Mouse (Mus musculus) spleen, adult 2 months (tissue): ENCODE results near the gene Mmaa. TPM values are rescaled to one million over a fixed set of nuclear protein-coding genes. Genes with fewer than 3 reads are reported as not detected.

Source experiments
- DNase-seq, 2 experiments: peaks; one replicate each; pipeline versions ENCODE4 v3.0.0 to v3.0.0-alpha.2; 2012 to 2021; ENCODE audit warnings: low spot score in 2 of 2, low read depth in 1 of 2
- H3K27ac ChIP-seq: fragments of 200-500 bp; 2 replicates; pipeline ENCODE4 v1.5.1; 2012; ENCODE audit warnings: low read length, inconsistent platforms; ENCODE audit not compliant: insufficient read depth
- H3K27me3 ChIP-seq: fragments of 200-500 bp; 2 replicates; pipeline ENCODE4 v1.6.1; 2012; ENCODE audit warnings: mild to moderate bottlenecking, moderate library complexity, low read length, inconsistent platforms; ENCODE audit not compliant: control insufficient read depth, insufficient read depth
- H3K36me3 ChIP-seq: fragments of 200-500 bp; 2 replicates; pipeline ENCODE4 v1.6.1; 2012; ENCODE audit warnings: mild to moderate bottlenecking, low read length, inconsistent platforms; ENCODE audit not compliant: control insufficient read depth, insufficient read depth
- H3K4me1 ChIP-seq: fragments of 200-500 bp; 2 replicates; pipeline ENCODE4 v1.6.1; 2011; ENCODE audit warnings: inconsistent platforms; ENCODE audit not compliant: control insufficient read depth, insufficient read depth, insufficient read length
- H3K4me3 ChIP-seq: fragments of 200-500 bp; 2 replicates; pipeline ENCODE4 v1.5.1; 2011; ENCODE audit warnings: mild to moderate bottlenecking, inconsistent platforms; ENCODE audit not compliant: insufficient read depth, insufficient read length; ENCODE audit errors: extremely low read depth
- CTCF ChIP-seq: fragments of 200-500 bp; IDR thresholded peaks from 2 replicates; pipeline ENCODE4 v1.5.1; 2011; ENCODE audit warnings: mild to moderate bottlenecking, inconsistent platforms; ENCODE audit not compliant: insufficient read depth, insufficient read length, insufficient replicate concordance; ENCODE audit errors: extremely low read depth
- POLR2A ChIP-seq: fragments of 200-500 bp; IDR thresholded peaks from 2 replicates; pipeline ENCODE4 v1.6.1; 2011; ENCODE audit warnings: low read depth, low read length, inconsistent platforms
- WGBS: fragments of 180-500 bp; shearing (Covaris S2); methylation state at CpG from one replicate; pipeline ENCODE4 v1.1.7; 2018; 5-methylcytosine and 5-hydroxymethylcytosine counted together
- polyA plus RNA-seq: library from polyadenylated mRNA; depleted of rRNA; stranded (reverse); fragments of >200 nt; gene quantifications from 2 replicates; pipeline ENCODE4 v1.2.3, GENCODE M21; 2012

The Mmaa gene
- polyA plus RNA-seq, 1 experiment, result 2.4 TPM

DNA sequence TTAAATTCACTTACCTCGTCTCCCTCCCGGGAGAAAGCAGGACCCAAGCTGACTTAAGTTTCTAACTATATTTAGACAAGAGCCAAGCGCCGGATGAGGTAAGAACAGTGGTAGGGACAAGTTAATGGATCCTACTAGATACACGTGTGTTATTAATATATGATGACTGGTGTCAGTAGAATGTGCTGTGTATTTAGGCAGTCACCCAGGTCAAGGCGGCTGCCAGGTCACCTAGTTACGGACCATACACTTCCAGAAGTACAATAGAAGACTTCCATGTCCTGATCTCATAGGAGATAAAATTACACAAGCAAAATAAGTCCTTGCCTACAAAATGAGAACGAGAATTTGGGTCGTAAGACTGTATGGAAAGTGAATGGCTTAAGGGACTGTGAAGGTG lies 36.3 kb upstream of the Mmaa start:
- TF ChIP-seq POLR2A, result no peak
- no peak for TF ChIP-seq CTCF
- H3K4me1 ChIP-seq, result no peaks in the 10 kb centered on the region
- H3K27me3 ChIP-seq, result 0 out of 2 replicates have a peak, but pooled peaks cover 2% of the 10 kb centered on the region
- no peaks in the 10 kb centered on the region for H3K36me3 ChIP-seq
- WGBS, result 91% methylated on average over 9 of the region's 9 CpGs
- H3K27ac ChIP-seq, result no peak overlapping the region
- no peak overlapping the region for H3K4me3 ChIP-seq
- no peak for DNase-seq

DNA sequence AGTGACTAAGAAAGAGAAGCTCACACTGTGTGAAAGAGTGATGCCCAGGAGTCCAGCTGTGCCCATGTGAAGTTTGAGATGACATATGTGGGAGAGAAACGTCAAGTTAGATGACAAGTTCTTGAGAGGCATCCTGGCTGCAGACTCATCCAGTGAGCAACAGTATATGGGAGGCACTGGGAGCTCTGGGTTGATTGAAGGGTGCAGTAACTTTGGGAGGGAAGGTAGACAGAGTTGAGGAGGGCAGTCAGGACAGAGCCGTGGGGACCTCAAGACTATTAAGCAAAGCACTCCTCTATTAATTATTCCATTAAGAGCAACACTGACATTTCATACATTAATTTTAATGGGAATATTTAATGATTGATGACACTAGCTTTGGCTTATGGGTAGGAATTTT lies 35.0 kb upstream of the Mmaa start:
- Histone ChIP-seq H3K4me3 (no peak overlapping the region), H3K27ac (no peak overlapping the region), H3K4me1 (no peaks in the 10 kb centered on the region), H3K36me3 (no peaks in the 10 kb centered on the region), H3K27me3 (0 out of 2 replicates have a peak, but pooled peaks cover 2% of the 10 kb centered on the region)
- 81% methylated on average over 2 of the region's 2 CpGs for WGBS
- TF ChIP-seq POLR2A, result no peak
- TF ChIP-seq CTCF, result no peak
- DNase-seq, result no peak

DNA sequence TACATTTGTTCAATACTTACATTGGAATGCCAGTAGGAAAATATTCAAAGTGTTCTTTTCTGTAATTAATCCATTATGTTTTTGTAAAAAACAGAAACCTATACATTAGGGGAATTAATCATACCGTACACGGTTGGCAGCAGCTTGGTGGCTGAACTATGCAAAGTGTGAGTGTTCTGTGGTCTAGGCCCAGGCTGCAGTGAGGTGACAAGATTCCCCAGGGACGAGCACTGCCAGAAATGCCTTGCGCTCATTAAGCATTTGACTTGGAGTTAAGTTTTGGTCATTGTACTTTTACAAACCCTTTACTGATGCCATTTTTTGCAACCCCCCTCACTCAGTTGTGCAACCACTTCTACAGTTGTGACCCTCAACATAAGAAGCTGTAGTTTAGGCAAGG lies 34.4 kb upstream of the Mmaa start:
- H3K36me3 ChIP-seq, result no peaks in the 10 kb centered on the region
- 44% methylated on average over 4 of the region's 4 CpGs for WGBS
- TF ChIP-seq POLR2A (no peak), CTCF (no peak)
- peak; percentile 23 to 32 for DNase-seq
- H3K27ac ChIP-seq, result no peak overlapping the region
- no peaks in the 10 kb centered on the region; the same call in 1 of the 2 replicates for H3K4me1 ChIP-seq
- H3K27me3 ChIP-seq, result 0 out of 2 replicates have a peak, but pooled peaks cover 2% of the 10 kb centered on the region
- no peak overlapping the region for H3K4me3 ChIP-seq

DNA sequence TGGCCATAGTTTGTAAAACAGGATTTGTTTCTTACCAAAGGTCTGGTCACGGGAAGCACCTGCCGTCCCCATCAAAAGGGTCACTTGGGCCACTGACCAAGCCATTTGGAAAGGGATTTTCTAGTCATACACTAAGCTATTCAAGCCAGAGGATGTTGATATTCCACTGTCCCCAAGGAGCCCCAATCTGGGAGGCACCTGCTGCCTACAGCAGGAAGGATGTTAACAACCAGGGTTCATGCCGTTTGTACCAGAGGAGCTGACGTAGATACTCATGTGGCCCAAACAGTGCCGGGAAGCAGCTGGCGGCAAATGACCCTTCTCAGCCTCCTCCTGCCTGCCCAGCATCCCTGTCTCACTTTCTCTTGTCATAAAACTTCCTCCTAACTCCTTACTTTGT lies 30.8 kb upstream of the Mmaa start:
- no peaks in the 10 kb centered on the region; the same call in 1 of the 2 replicates for H3K4me1 ChIP-seq
- no peak for DNase-seq
- no peak overlapping the region for H3K27ac ChIP-seq
- H3K27me3 ChIP-seq, result no peaks in the 10 kb centered on the region
- no peak for TF ChIP-seq CTCF
- TF ChIP-seq POLR2A, result no peak
- WGBS, result 86% methylated on average over 6 of the region's 6 CpGs
- no peaks in the 10 kb centered on the region for H3K36me3 ChIP-seq
- H3K4me3 ChIP-seq, result no peak overlapping the region

DNA sequence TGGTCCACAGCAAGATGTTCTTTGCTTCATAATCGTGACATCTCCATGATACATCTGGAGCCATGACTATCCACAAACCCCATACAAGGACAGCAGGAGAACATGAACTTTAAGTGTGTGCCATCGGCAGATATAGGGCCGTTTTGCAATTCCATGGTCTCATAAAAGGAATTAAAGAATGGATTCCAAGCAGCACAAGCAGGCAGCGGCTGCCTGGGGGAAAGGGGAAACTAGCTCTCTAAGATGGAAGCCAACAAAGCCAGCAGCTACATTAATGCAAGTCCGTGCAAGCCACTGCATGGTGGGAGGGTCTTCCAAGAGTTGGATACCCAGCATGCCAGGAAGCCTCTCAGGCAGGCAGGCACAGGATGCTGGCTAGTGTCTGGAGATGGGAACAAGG lies 30.2 kb upstream of the Mmaa start:
- TF ChIP-seq POLR2A (no peak), CTCF (no peak)
- 86% methylated on average over 5 of the region's 5 CpGs for WGBS
- no peaks in the 10 kb centered on the region for H3K27me3 ChIP-seq
- no peaks in the 10 kb centered on the region; the same call in 1 of the 2 replicates for H3K4me1 ChIP-seq
- no peak overlapping the region for H3K27ac ChIP-seq
- H3K36me3 ChIP-seq, result no peaks in the 10 kb centered on the region
- DNase-seq, result no peak
- H3K4me3 ChIP-seq, result no peak overlapping the region

DNA sequence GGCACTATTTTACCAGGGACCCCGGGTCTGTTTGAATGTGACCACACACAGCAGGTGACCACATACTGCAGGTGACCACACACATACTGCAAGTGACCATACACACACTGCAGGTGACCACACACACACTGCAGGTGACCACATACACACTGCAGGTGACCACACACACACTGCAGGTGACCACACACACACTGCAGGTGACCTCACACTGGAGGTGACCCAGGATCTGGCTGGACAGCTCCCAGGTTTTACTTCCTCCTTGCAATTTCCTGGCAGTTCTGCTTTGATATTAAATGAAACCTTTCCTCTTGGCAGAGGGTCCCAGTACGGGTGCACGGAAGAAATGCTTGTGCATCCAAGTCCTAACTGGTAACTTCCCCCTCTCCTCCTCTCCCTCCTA lies 29.3 kb upstream of the Mmaa start:
- TF ChIP-seq POLR2A (no peak), CTCF (no peak)
- WGBS, result 31% methylated on average over 3 of the region's 3 CpGs
- Histone ChIP-seq H3K4me1 (no peaks in the 10 kb centered on the region; the same call in 1 of the 2 replicates), H3K27me3 (no peaks in the 10 kb centered on the region), H3K4me3 (no peak overlapping the region), H3K36me3 (no peaks in the 10 kb centered on the region), H3K27ac (no peak overlapping the region)
- no peak for DNase-seq

DNA sequence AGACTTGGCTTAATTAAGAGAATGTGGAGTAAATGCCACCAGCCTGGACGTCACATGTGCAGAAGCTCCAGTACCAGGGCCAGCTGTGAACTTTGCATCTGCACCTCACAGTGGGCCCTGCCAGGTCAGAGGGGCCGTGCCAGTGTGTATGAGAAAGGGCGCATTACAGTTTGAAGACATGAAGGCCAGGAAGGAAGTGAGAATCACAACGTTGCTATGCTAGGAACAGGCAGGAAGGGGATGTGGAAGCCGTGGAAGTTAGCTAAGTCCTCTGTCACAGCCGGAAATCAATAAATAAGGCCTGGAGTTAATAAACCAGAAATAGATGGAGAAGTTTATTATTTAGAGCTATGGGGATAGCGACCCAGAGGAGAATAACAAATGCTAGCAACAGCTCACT lies 28.4 kb upstream of the Mmaa start:
- Histone ChIP-seq H3K36me3 (no peaks in the 10 kb centered on the region), H3K4me3 (no peak overlapping the region), H3K4me1 (no peaks in the 10 kb centered on the region; the same call in 1 of the 2 replicates), H3K27me3 (no peaks in the 10 kb centered on the region), H3K27ac (no peak overlapping the region)
- no peak for DNase-seq
- TF ChIP-seq CTCF, result no peak
- no peak for TF ChIP-seq POLR2A
- WGBS, result 34% methylated on average over 7 of the region's 7 CpGs
